Mouse (Mus musculus): ENCODE results near the gene Hhatl. TPM values are rescaled to one million over a fixed set of nuclear protein-coding genes. Genes with fewer than 3 reads are reported as not detected.
A peak's percentile ranks its signal among the peaks of the same experiment; 100 is the strongest.

The Hhatl gene
- polyA plus RNA-seq, 1 experiment, result not detected

- H3K4me1 ChIP-seq (ENCODE audit: control insufficient read depth, insufficient read depth, low read length), result peaks cover 12% of the 10 kb centered on the region
- TF ChIP-seq POLR2A (IDR thresholded peaks at IDR 0.05; ENCODE audit: low read depth, low read length), result no peak
- no peak overlapping the region for H3K4me3 ChIP-seq (ENCODE audit: insufficient read depth, low read length)
- H3K27ac ChIP-seq (ENCODE audit: insufficient read depth, low read length), result 0 out of 2 replicates have a peak overlapping the region, but pooled peaks have one; percentile 1
Measured at GRCm38 (mm10) chr9:121761787-121762186, 30.5 kb downstream of the Hhatl start.

GRCm38 (mm10) chr9:121761091-121761665 lies 31.1 kb downstream of the Hhatl start:
- no peak for TF ChIP-seq CTCF (IDR thresholded peaks at IDR 0.05; ENCODE audit: borderline replicate concordance, insufficient read depth, low read length)
- TF ChIP-seq POLR2A (IDR thresholded peaks at IDR 0.05; ENCODE audit: low read depth, low read length), result peak; percentile 69
- peaks cover 12% of the 10 kb centered on the region for H3K4me1 ChIP-seq (ENCODE audit: control insufficient read depth, insufficient read depth, low read length)
- peak overlapping the region; percentile 38 for H3K27ac ChIP-seq (ENCODE audit: insufficient read depth, low read length)
- H3K4me3 ChIP-seq (ENCODE audit: insufficient read depth, low read length), result peak overlapping the region; percentile 63

GRCm38 (mm10) chr9:121760271-121761090 lies 31.8 kb downstream of the Hhatl start:
- Histone ChIP-seq H3K4me3 (ENCODE audit: insufficient read depth, low read length) (peak overlapping the region; percentile 63), H3K4me1 (ENCODE audit: control insufficient read depth, insufficient read depth, low read length) (peaks cover 12% of the 10 kb centered on the region), H3K27ac (ENCODE audit: insufficient read depth, low read length) (peak overlapping the region; percentile 38)
- TF ChIP-seq CTCF (IDR thresholded peaks at IDR 0.05; ENCODE audit: borderline replicate concordance, insufficient read depth, low read length) (no peak), POLR2A (IDR thresholded peaks at IDR 0.05; ENCODE audit: low read depth, low read length) (peak; percentile 46; the same call in 1 of the 2 replicates)

- peaks cover 12% of the 10 kb centered on the region for H3K4me1 ChIP-seq (ENCODE audit: control insufficient read depth, insufficient read depth, low read length)
- TF ChIP-seq CTCF (IDR thresholded peaks at IDR 0.05; ENCODE audit: borderline replicate concordance, insufficient read depth, low read length) (no peak), POLR2A (IDR thresholded peaks at IDR 0.05; ENCODE audit: low read depth, low read length) (peak; percentile 75)
Measured at GRCm38 (mm10) chr9:121759091-121760081, 32.9 kb downstream of the Hhatl start, which contains the start of gene Zfp651. Zfp651 (plus strand) TSS chr9:121759330.

DNA sequence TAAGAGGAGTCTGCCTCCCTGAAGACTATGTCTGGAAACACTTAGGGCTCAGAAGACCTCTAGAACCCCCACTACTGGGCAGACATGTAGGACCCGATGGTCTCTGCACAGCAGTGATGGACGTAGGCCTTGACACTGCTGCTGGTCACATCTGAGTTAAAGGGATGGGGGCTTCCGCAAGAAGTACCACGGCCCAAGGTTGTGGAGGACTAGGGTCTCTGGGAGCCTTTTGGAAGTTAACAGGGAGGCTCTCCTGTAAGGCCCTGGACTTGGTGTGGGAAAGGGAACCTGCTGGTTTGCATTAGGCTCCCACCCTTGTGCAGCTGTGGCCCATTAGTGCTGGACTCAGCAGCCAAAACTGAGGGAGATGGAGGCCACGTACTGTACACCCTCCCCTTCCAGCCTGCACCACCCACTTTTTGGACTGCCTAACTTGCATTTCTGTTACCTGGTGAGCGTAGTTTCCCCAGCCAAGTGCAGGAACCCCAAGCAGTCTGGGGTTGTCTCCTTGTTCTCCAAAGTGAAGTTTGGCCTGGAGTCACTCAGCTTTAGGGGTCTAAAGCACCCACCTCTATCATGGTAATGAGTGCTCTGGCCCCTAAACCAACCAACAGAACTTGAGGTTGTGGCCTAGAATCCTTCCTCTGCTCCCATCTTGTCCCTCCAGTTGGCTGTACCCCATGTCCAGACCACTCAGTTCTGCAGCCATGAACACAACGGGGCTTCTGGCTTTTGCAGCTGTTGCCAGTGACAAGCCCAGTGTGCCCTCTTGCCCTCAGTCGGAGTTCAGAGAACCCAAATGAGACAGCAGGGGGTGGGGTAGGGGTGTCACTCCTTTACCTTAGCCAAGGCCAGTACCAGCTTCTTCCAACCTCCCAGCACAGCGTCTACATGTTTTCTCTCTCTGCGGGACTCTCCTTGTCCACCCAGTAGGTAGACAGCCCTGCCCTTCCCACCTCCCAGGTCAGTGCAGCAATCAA lies 34.2 kb downstream of the Hhatl start:
- TF ChIP-seq CTCF (IDR thresholded peaks at IDR 0.05; ENCODE audit: borderline replicate concordance, insufficient read depth, low read length) (no peak), POLR2A (IDR thresholded peaks at IDR 0.05; ENCODE audit: low read depth, low read length) (no peak; the same call in 1 of the 2 replicates)
- Histone ChIP-seq H3K4me1 (ENCODE audit: control insufficient read depth, insufficient read depth, low read length) (peaks cover 12% of the 10 kb centered on the region), H3K27ac (ENCODE audit: insufficient read depth, low read length) (peak overlapping the region; percentile 63), H3K4me3 (ENCODE audit: insufficient read depth, low read length) (peak overlapping the region; percentile 60; the same call in 1 of the 2 replicates)

More at GRCm38 (mm10) chr9:121759091-121760081, 32.9 kb downstream of the Hhatl start, which contains the start of gene Zfp651:
- Histone ChIP-seq H3K27ac (ENCODE audit: insufficient read depth, low read length) (peak within 1 kb of the TSS; percentile 38), H3K4me3 (ENCODE audit: insufficient read depth, low read length) (peak within 1 kb of the TSS; percentile 63)

DNA sequence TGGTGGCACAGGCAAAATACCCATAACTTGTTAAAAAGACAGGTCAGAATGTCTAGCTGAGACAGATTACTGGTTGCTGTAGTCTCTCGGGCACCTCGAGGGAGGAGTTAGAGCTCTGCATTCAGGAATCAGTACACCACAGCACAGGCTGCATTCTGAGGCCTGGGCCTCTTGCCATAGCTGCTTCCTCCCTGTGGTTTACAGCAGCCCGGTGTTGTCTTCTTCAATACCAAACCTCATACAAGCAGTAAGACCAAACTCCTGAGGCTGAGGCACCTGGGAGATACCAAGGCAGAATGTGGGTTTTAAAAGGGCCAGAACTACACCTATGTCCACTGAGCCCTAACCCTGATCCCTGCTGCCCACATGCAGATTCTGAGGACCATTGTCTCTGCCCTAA lies 34.9 kb downstream of the Hhatl start:
- H3K4me1 ChIP-seq (ENCODE audit: control insufficient read depth, insufficient read depth, low read length), result peaks cover 12% of the 10 kb centered on the region
- H3K4me3 ChIP-seq (ENCODE audit: insufficient read depth, low read length), result no peak overlapping the region
- TF ChIP-seq CTCF (IDR thresholded peaks at IDR 0.05; ENCODE audit: borderline replicate concordance, insufficient read depth, low read length) (no peak), POLR2A (IDR thresholded peaks at IDR 0.05; ENCODE audit: low read depth, low read length) (peak; percentile 46)

DNA sequence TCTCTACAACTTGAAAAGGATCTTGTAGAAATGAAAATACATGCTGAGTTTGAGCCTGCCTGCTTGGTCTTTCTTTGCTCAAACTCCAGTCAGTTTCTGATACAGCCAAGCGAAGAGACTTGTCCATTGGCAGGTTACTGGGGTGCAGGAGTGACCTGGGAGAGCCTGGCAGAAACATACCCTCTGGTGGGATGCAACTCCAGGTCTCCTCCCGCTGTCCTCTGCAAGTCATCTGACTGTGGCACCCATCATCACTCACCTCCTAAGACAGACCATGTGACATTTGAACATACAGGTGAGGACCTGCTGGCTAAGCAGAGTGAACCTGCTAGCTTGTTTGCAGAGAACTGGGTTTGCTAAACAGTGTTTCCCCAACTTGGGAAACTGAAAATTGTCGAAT lies 35.5 kb downstream of the Hhatl start:
- H3K4me3 ChIP-seq (ENCODE audit: insufficient read depth, low read length), result no peak overlapping the region
- no peak for TF ChIP-seq POLR2A (IDR thresholded peaks at IDR 0.05; ENCODE audit: low read depth, low read length)
- TF ChIP-seq CTCF (IDR thresholded peaks at IDR 0.05; ENCODE audit: borderline replicate concordance, insufficient read depth, low read length), result no peak
- H3K27ac ChIP-seq (ENCODE audit: insufficient read depth, low read length), result no peak overlapping the region
- H3K4me1 ChIP-seq (ENCODE audit: control insufficient read depth, insufficient read depth, low read length), result peaks cover 12% of the 10 kb centered on the region

More for the DNA sequence above, 34.9 kb downstream of the Hhatl start:
- H3K27ac ChIP-seq (ENCODE audit: insufficient read depth, low read length), result peak overlapping the region; percentile 63

DNA sequence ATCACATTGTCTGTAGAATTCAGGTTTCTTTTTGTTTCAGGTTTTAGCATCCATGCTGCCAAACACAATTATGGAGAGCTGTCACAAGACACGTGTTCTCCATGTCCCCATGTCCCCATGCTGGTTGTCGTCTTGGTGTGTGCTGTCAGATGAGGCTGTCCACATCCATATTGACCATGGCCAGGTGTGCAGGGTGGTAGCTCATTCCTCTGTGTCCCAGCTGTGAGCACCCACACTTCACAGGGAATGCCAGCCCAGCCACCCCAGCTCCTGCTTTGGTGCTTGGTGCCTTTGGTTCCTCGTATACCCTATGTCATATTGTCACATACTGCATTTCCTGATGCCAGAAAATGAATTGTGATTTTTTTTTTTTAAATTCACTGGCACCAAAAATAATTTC lies 37.7 kb downstream of the Hhatl start:
- Histone ChIP-seq H3K27ac (ENCODE audit: insufficient read depth, low read length) (no peak overlapping the region), H3K4me1 (ENCODE audit: control insufficient read depth, insufficient read depth, low read length) (peaks cover 7% of the 10 kb centered on the region)
- TF ChIP-seq CTCF (IDR thresholded peaks at IDR 0.05; ENCODE audit: borderline replicate concordance, insufficient read depth, low read length) (no peak), POLR2A (IDR thresholded peaks at IDR 0.05; ENCODE audit: low read depth, low read length) (no peak)

More for the DNA sequence above, 37.7 kb downstream of the Hhatl start:
- H3K4me3 ChIP-seq (ENCODE audit: insufficient read depth, low read length), result no peak overlapping the region

Measured in embryonic fibroblast, embryonic 13.5 days (primary cell).